Mouse (Mus musculus): ENCODE measurements around the gene Grik4. TPM values are rescaled to one million over a fixed set of nuclear protein-coding genes. Genes with fewer than 3 reads are reported as not detected.

Gene Grik4
- polyA plus RNA-seq, 1 experiment from 2014 or later, result 4.4 TPM

GRCm38 (mm10) chr9:42808394-42808793, 135.9 kb downstream of the Grik4 start:
- Histone ChIP-seq H3K4me2 (replicated peaks) (no peak overlapping the region), H3K27me3 (no peaks in the 10 kb centered on the region), H3K9me3 (no peaks in the 10 kb centered on the region), H3K4me1 (no peaks in the 10 kb centered on the region), H3K9ac (replicated peaks) (no peak overlapping the region), H3K27ac (replicated peaks) (no peak overlapping the region), H3K36me3 (no peaks in the 10 kb centered on the region), H3K4me3 (no peak overlapping the region)
- no peak for ATAC-seq (replicated peaks)
- WGBS, result 73% methylated on average over 9 of the region's 9 CpGs

- no peak overlapping the region for H3K27ac ChIP-seq (replicated peaks)
- H3K27me3 ChIP-seq, result no peaks in the 10 kb centered on the region
- H3K9me3 ChIP-seq, result no peaks in the 10 kb centered on the region
- no peaks in the 10 kb centered on the region for H3K36me3 ChIP-seq
- H3K4me1 ChIP-seq, result peaks cover 10% of the 10 kb centered on the region
- no peak overlapping the region for H3K4me2 ChIP-seq (replicated peaks)
- no peak for ATAC-seq (replicated peaks)
- WGBS, result 51% methylated on average over 3 of the region's 3 CpGs
- H3K4me3 ChIP-seq, result no peak overlapping the region
- H3K9ac ChIP-seq (replicated peaks), result no peak overlapping the region
These were observed 141.2 kb downstream of the Grik4 start for GRCm38 (mm10) chr9:42803061-42803491.

- Histone ChIP-seq H3K9me3 (no peaks in the 10 kb centered on the region), H3K4me3 (no peak overlapping the region), H3K27ac (replicated peaks) (no peak overlapping the region), H3K4me2 (replicated peaks) (no peak overlapping the region), H3K4me1 (peaks cover 10% of the 10 kb centered on the region), H3K9ac (replicated peaks) (no peak overlapping the region), H3K36me3 (no peaks in the 10 kb centered on the region), H3K27me3 (no peaks in the 10 kb centered on the region)
- 78% methylated on average over 11 of the region's 11 CpGs for WGBS
- ATAC-seq (replicated peaks), result no peak
These were observed 142.4 kb downstream of the Grik4 start for GRCm38 (mm10) chr9:42801929-42802328.

GRCm38 (mm10) chr9:42800138-42800537, 144.2 kb downstream of the Grik4 start:
- Histone ChIP-seq H3K27ac (replicated peaks) (no peak overlapping the region), H3K36me3 (no peaks in the 10 kb centered on the region), H3K4me1 (peaks cover 15% of the 10 kb centered on the region), H3K4me2 (replicated peaks) (no peak overlapping the region), H3K9ac (replicated peaks) (no peak overlapping the region), H3K27me3 (no peaks in the 10 kb centered on the region), H3K4me3 (no peak overlapping the region), H3K9me3 (no peaks in the 10 kb centered on the region)
- ATAC-seq (replicated peaks), result no peak
- 90% methylated on average over 7 of the region's 7 CpGs for WGBS

- H3K9ac ChIP-seq (replicated peaks), result no peak overlapping the region
- ATAC-seq (replicated peaks), result no peak
- H3K9me3 ChIP-seq, result no peaks in the 10 kb centered on the region
- H3K4me2 ChIP-seq (replicated peaks), result no peak overlapping the region
- no peak overlapping the region for H3K27ac ChIP-seq (replicated peaks)
- H3K4me1 ChIP-seq, result peaks cover 15% of the 10 kb centered on the region
- WGBS, result 82% methylated on average over 5 of the region's 5 CpGs
- H3K4me3 ChIP-seq, result no peak overlapping the region
- H3K27me3 ChIP-seq, result no peaks in the 10 kb centered on the region
- no peaks in the 10 kb centered on the region for H3K36me3 ChIP-seq
These were observed 144.6 kb downstream of the Grik4 start for GRCm38 (mm10) chr9:42799694-42800093.

GRCm38 (mm10) chr9:42799242-42799641, 145.1 kb downstream of the Grik4 start:
- H3K9me3 ChIP-seq, result no peaks in the 10 kb centered on the region
- ATAC-seq (replicated peaks), result no peak
- H3K4me1 ChIP-seq, result peaks cover 15% of the 10 kb centered on the region
- WGBS, result 22% methylated on average over 5 of the region's 5 CpGs
- no peak overlapping the region for H3K9ac ChIP-seq (replicated peaks)
- no peaks in the 10 kb centered on the region for H3K36me3 ChIP-seq
- no peak overlapping the region for H3K27ac ChIP-seq (replicated peaks)
- H3K4me2 ChIP-seq (replicated peaks), result no peak overlapping the region
- H3K27me3 ChIP-seq, result no peaks in the 10 kb centered on the region
- H3K4me3 ChIP-seq, result no peak overlapping the region

- H3K9ac ChIP-seq (replicated peaks), result no peak overlapping the region
- peaks cover 15% of the 10 kb centered on the region for H3K4me1 ChIP-seq
- WGBS, result 90% methylated on average over 4 of the region's 4 CpGs
- no peak overlapping the region for H3K4me3 ChIP-seq
- no peaks in the 10 kb centered on the region for H3K36me3 ChIP-seq
- ATAC-seq (replicated peaks), result no peak
- no peak overlapping the region for H3K27ac ChIP-seq (replicated peaks)
- no peaks in the 10 kb centered on the region for H3K9me3 ChIP-seq
- H3K4me2 ChIP-seq (replicated peaks), result no peak overlapping the region
- H3K27me3 ChIP-seq, result no peaks in the 10 kb centered on the region
These were observed 146.0 kb downstream of the Grik4 start for GRCm38 (mm10) chr9:42798280-42798679.

- 0 out of 2 replicates have a peak, but pooled peaks cover 1% of the 10 kb centered on the region for H3K27me3 ChIP-seq
- no peak overlapping the region for H3K4me2 ChIP-seq (replicated peaks)
- peaks cover 15% of the 10 kb centered on the region for H3K4me1 ChIP-seq
- no peak for ATAC-seq (replicated peaks)
- H3K4me3 ChIP-seq, result no peak overlapping the region
- no peak overlapping the region for H3K9ac ChIP-seq (replicated peaks)
- WGBS, result 75% methylated on average over 8 of the region's 8 CpGs
- H3K36me3 ChIP-seq, result no peaks in the 10 kb centered on the region
- H3K9me3 ChIP-seq, result no peaks in the 10 kb centered on the region
- H3K27ac ChIP-seq (replicated peaks), result no peak overlapping the region
These were observed 147.0 kb downstream of the Grik4 start for GRCm38 (mm10) chr9:42797276-42797675.

GRCm38 (mm10) chr9:42795881-42796280, 148.4 kb downstream of the Grik4 start:
- H3K27me3 ChIP-seq, result 0 out of 2 replicates have a peak, but pooled peaks cover 3% of the 10 kb centered on the region
- ATAC-seq (replicated peaks), result no peak
- no peaks in the 10 kb centered on the region for H3K36me3 ChIP-seq
- H3K9ac ChIP-seq (replicated peaks), result no peak overlapping the region
- no peak overlapping the region for H3K4me2 ChIP-seq (replicated peaks)
- 68% methylated on average over 8 of the region's 8 CpGs for WGBS
- H3K9me3 ChIP-seq, result no peaks in the 10 kb centered on the region
- no peak overlapping the region for H3K27ac ChIP-seq (replicated peaks)
- H3K4me3 ChIP-seq, result no peak overlapping the region
- H3K4me1 ChIP-seq, result peaks cover 15% of the 10 kb centered on the region

GRCm38 (mm10) chr9:42794006-42794405, 150.3 kb downstream of the Grik4 start:
- Histone ChIP-seq H3K4me1 (peaks cover 7% of the 10 kb centered on the region), H3K36me3 (no peaks in the 10 kb centered on the region), H3K27me3 (0 out of 2 replicates have a peak, but pooled peaks cover 3% of the 10 kb centered on the region), H3K27ac (replicated peaks) (no peak overlapping the region), H3K9ac (replicated peaks) (no peak overlapping the region), H3K4me2 (replicated peaks) (no peak overlapping the region), H3K9me3 (no peaks in the 10 kb centered on the region), H3K4me3 (no peak overlapping the region)
- no peak for ATAC-seq (replicated peaks)
- WGBS, result 95% methylated on average over 4 of the region's 4 CpGs

- Histone ChIP-seq H3K36me3 (no peaks in the 10 kb centered on the region), H3K27me3 (0 out of 2 replicates have a peak, but pooled peaks cover 3% of the 10 kb centered on the region), H3K4me1 (0 out of 2 replicates have a peak, but pooled peaks cover 5% of the 10 kb centered on the region), H3K9me3 (no peaks in the 10 kb centered on the region), H3K27ac (replicated peaks) (no peak overlapping the region), H3K4me3 (no peak overlapping the region), H3K4me2 (replicated peaks) (no peak overlapping the region), H3K9ac (replicated peaks) (no peak overlapping the region)
- WGBS, result 85% methylated on average over 8 of the region's 8 CpGs
- no peak for ATAC-seq (replicated peaks)
These were observed 150.7 kb downstream of the Grik4 start for GRCm38 (mm10) chr9:42793581-42793980.

GRCm38 (mm10) chr9:42792381-42792780, 151.9 kb downstream of the Grik4 start:
- peaks cover 9% of the 10 kb centered on the region; the same call in 1 of the 2 replicates for H3K27me3 ChIP-seq
- no peak overlapping the region for H3K4me3 ChIP-seq
- H3K27ac ChIP-seq (replicated peaks), result no peak overlapping the region
- 0 out of 2 replicates have a peak, but pooled peaks cover 5% of the 10 kb centered on the region for H3K4me1 ChIP-seq
- no peaks in the 10 kb centered on the region for H3K9me3 ChIP-seq
- no peak for ATAC-seq (replicated peaks)
- WGBS, result 49% methylated on average over 5 of the region's 5 CpGs
- no peak overlapping the region for H3K9ac ChIP-seq (replicated peaks)
- no peak overlapping the region for H3K4me2 ChIP-seq (replicated peaks)
- no peaks in the 10 kb centered on the region for H3K36me3 ChIP-seq

GRCm38 (mm10) chr9:42791779-42792178, 152.5 kb downstream of the Grik4 start:
- H3K27me3 ChIP-seq, result peaks cover 10% of the 10 kb centered on the region; the same call in 1 of the 2 replicates
- no peak for ATAC-seq (replicated peaks)
- no peak overlapping the region for H3K4me2 ChIP-seq (replicated peaks)
- H3K4me3 ChIP-seq, result no peak overlapping the region
- H3K36me3 ChIP-seq, result no peaks in the 10 kb centered on the region
- H3K4me1 ChIP-seq, result 0 out of 2 replicates have a peak, but pooled peaks cover 5% of the 10 kb centered on the region
- no peak overlapping the region for H3K9ac ChIP-seq (replicated peaks)
- H3K27ac ChIP-seq (replicated peaks), result no peak overlapping the region
- no peaks in the 10 kb centered on the region for H3K9me3 ChIP-seq
- WGBS, result 67% methylated on average over 12 of the region's 12 CpGs
